Mouse (Mus musculus): ENCODE measurements around the gene Socs7. TPM values are rescaled to one million over a fixed set of nuclear protein-coding genes. Genes with fewer than 3 reads are reported as not detected.

Socs7 gene
- polyA plus RNA-seq, 1 experiment from 2014 or later: 2.2 TPM

GRCm38 (mm10) chr11:97434121-97434520 lies 71.8 kb downstream of the Socs7 start:
- Histone ChIP-seq H3K27ac (ENCODE audit: low read depth, low read length) (no peak overlapping the region; the same call in 1 of the 2 replicates), H3K36me3 (ENCODE audit: control insufficient read depth, insufficient read depth, low read length) (no peaks in the 10 kb centered on the region), H3K4me2 (peak overlapping the region; percentile 74; the same call in 1 of the 2 replicates), H3K9ac (ENCODE audit: low read depth, low read length) (no peak overlapping the region), H3K4me3 (ENCODE audit: low read depth, low read length) (no peak overlapping the region), H3K27me3 (replicated peaks; ENCODE audit: control insufficient read depth, insufficient read depth, low read length) (no peaks in the 10 kb centered on the region), H3K4me1 (replicated peaks; ENCODE audit: control insufficient read depth, insufficient read depth, low read length) (peaks cover 61% of the 10 kb centered on the region), H3K9me3 (ENCODE audit: control insufficient read depth, low read length) (no peaks in the 10 kb centered on the region)
- WGBS: 76% methylated on average over 8 of the region's 8 CpGs
- no peak for ATAC-seq (replicated peaks; ENCODE audit: low FRiP score)
- no peak for DNase-seq (ENCODE audit: low spot score)

- peak overlapping the region; percentile 64 for H3K9ac ChIP-seq (ENCODE audit: low read depth, low read length)
- peak; percentile 80 for ATAC-seq (replicated peaks; ENCODE audit: low FRiP score)
- H3K4me3 ChIP-seq (ENCODE audit: low read depth, low read length): peak overlapping the region; percentile 52
- WGBS: 2% methylated on average over 15 of the region's 15 CpGs
- DNase-seq (ENCODE audit: low spot score): peak; percentile 89
- H3K4me2 ChIP-seq: peak overlapping the region; percentile 74
- peak overlapping the region; percentile 98 for H3K27ac ChIP-seq (ENCODE audit: low read depth, low read length)
- no peaks in the 10 kb centered on the region for H3K9me3 ChIP-seq (ENCODE audit: control insufficient read depth, low read length)
- H3K36me3 ChIP-seq (ENCODE audit: control insufficient read depth, insufficient read depth, low read length): no peaks in the 10 kb centered on the region
- H3K27me3 ChIP-seq (replicated peaks; ENCODE audit: control insufficient read depth, insufficient read depth, low read length): no peaks in the 10 kb centered on the region
- peaks cover 61% of the 10 kb centered on the region for H3K4me1 ChIP-seq (replicated peaks; ENCODE audit: control insufficient read depth, insufficient read depth, low read length)
Measured at GRCm38 (mm10) chr11:97434704-97435454, 72.5 kb downstream of the Socs7 start.

GRCm38 (mm10) chr11:97435808-97436491 lies 73.6 kb downstream of the Socs7 start:
- Histone ChIP-seq H3K4me1 (replicated peaks; ENCODE audit: control insufficient read depth, insufficient read depth, low read length) (peaks cover 69% of the 10 kb centered on the region), H3K4me2 (peak overlapping the region; percentile 74), H3K27ac (ENCODE audit: low read depth, low read length) (peak overlapping the region; percentile 98), H3K4me3 (ENCODE audit: low read depth, low read length) (peak overlapping the region; percentile 52), H3K9ac (ENCODE audit: low read depth, low read length) (peak overlapping the region; percentile 60), H3K9me3 (ENCODE audit: control insufficient read depth, low read length) (no peaks in the 10 kb centered on the region), H3K27me3 (replicated peaks; ENCODE audit: control insufficient read depth, insufficient read depth, low read length) (no peaks in the 10 kb centered on the region), H3K36me3 (ENCODE audit: control insufficient read depth, insufficient read depth, low read length) (no peaks in the 10 kb centered on the region)
- ATAC-seq (replicated peaks; ENCODE audit: low FRiP score) (peak; percentile 59), DNase-seq (ENCODE audit: low spot score) (no peak)
- 22% methylated on average over 13 of the region's 13 CpGs for WGBS

- no peak overlapping the region for H3K4me3 ChIP-seq (ENCODE audit: low read depth, low read length)
- ATAC-seq (replicated peaks; ENCODE audit: low FRiP score) (no peak), DNase-seq (ENCODE audit: low spot score) (no peak)
- H3K9ac ChIP-seq (ENCODE audit: low read depth, low read length): no peak overlapping the region
- no peaks in the 10 kb centered on the region for H3K36me3 ChIP-seq (ENCODE audit: control insufficient read depth, insufficient read depth, low read length)
- peak overlapping the region; percentile 30; the same call in 1 of the 2 replicates for H3K4me2 ChIP-seq
- H3K27me3 ChIP-seq (replicated peaks; ENCODE audit: control insufficient read depth, insufficient read depth, low read length): no peaks in the 10 kb centered on the region
- WGBS: 27% methylated on average over 5 of the region's 5 CpGs
- H3K9me3 ChIP-seq (ENCODE audit: control insufficient read depth, low read length): no peaks in the 10 kb centered on the region
- H3K4me1 ChIP-seq (replicated peaks; ENCODE audit: control insufficient read depth, insufficient read depth, low read length): peaks cover 77% of the 10 kb centered on the region
- peak overlapping the region; percentile 98; the same call in 1 of the 2 replicates for H3K27ac ChIP-seq (ENCODE audit: low read depth, low read length)
Measured at GRCm38 (mm10) chr11:97437745-97438144, 75.4 kb downstream of the Socs7 start.

- Histone ChIP-seq H3K27ac (ENCODE audit: low read depth, low read length) (peak overlapping the region; percentile 98), H3K4me3 (ENCODE audit: low read depth, low read length) (0 out of 2 replicates have a peak overlapping the region, but pooled peaks have one; percentile 94), H3K36me3 (ENCODE audit: control insufficient read depth, insufficient read depth, low read length) (peaks cover under 1% of the 10 kb centered on the region), H3K4me2 (peak overlapping the region; percentile 80), H3K27me3 (replicated peaks; ENCODE audit: control insufficient read depth, insufficient read depth, low read length) (no peaks in the 10 kb centered on the region), H3K9ac (ENCODE audit: low read depth, low read length) (peak overlapping the region; percentile 98; the same call in 1 of the 2 replicates), H3K9me3 (ENCODE audit: control insufficient read depth, low read length) (no peaks in the 10 kb centered on the region), H3K4me1 (replicated peaks; ENCODE audit: control insufficient read depth, insufficient read depth, low read length) (peaks cover 85% of the 10 kb centered on the region)
- no peak for DNase-seq (ENCODE audit: low spot score)
- no peak for ATAC-seq (replicated peaks; ENCODE audit: low FRiP score)
- 27% methylated on average over 9 of the region's 9 CpGs for WGBS
Measured at GRCm38 (mm10) chr11:97438868-97439267, 76.5 kb downstream of the Socs7 start.

GRCm38 (mm10) chr11:97439935-97440334 lies 77.6 kb downstream of the Socs7 start:
- peak; percentile 75 for ATAC-seq (replicated peaks; ENCODE audit: low FRiP score)
- Histone ChIP-seq H3K4me3 (ENCODE audit: low read depth, low read length) (peak overlapping the region; percentile 94), H3K9me3 (ENCODE audit: control insufficient read depth, low read length) (no peaks in the 10 kb centered on the region), H3K4me2 (peak overlapping the region; percentile 80), H3K27ac (ENCODE audit: low read depth, low read length) (peak overlapping the region; percentile 98), H3K4me1 (replicated peaks; ENCODE audit: control insufficient read depth, insufficient read depth, low read length) (peaks cover 88% of the 10 kb centered on the region), H3K27me3 (replicated peaks; ENCODE audit: control insufficient read depth, insufficient read depth, low read length) (no peaks in the 10 kb centered on the region), H3K36me3 (ENCODE audit: control insufficient read depth, insufficient read depth, low read length) (peaks cover 7% of the 10 kb centered on the region), H3K9ac (ENCODE audit: low read depth, low read length) (peak overlapping the region; percentile 98)
- WGBS: under 1% methylated on average over 36 of the region's 37 CpGs
- peak; percentile 84 for DNase-seq (ENCODE audit: low spot score)

GRCm38 (mm10) chr11:97440441-97440881 lies 78.1 kb downstream of the Socs7 start:
- H3K4me1 ChIP-seq (replicated peaks; ENCODE audit: control insufficient read depth, insufficient read depth, low read length): peaks cover 89% of the 10 kb centered on the region
- ATAC-seq (replicated peaks; ENCODE audit: low FRiP score) (peak; percentile 8; the same call in 1 of the 2 replicates), DNase-seq (ENCODE audit: low spot score) (no peak)
- peak overlapping the region; percentile 98 for H3K9ac ChIP-seq (ENCODE audit: low read depth, low read length)
- H3K9me3 ChIP-seq (ENCODE audit: control insufficient read depth, low read length): no peaks in the 10 kb centered on the region
- H3K36me3 ChIP-seq (ENCODE audit: control insufficient read depth, insufficient read depth, low read length): peaks cover 10% of the 10 kb centered on the region
- no peaks in the 10 kb centered on the region for H3K27me3 ChIP-seq (replicated peaks; ENCODE audit: control insufficient read depth, insufficient read depth, low read length)
- H3K4me2 ChIP-seq: peak overlapping the region; percentile 80
- under 1% methylated on average over 34 of the region's 34 CpGs for WGBS
- peak overlapping the region; percentile 94 for H3K4me3 ChIP-seq (ENCODE audit: low read depth, low read length)
- peak overlapping the region; percentile 98 for H3K27ac ChIP-seq (ENCODE audit: low read depth, low read length)

- Histone ChIP-seq H3K9ac (ENCODE audit: low read depth, low read length) (peak overlapping the region; percentile 98), H3K27me3 (replicated peaks; ENCODE audit: control insufficient read depth, insufficient read depth, low read length) (no peaks in the 10 kb centered on the region), H3K4me2 (peak overlapping the region; percentile 80), H3K27ac (ENCODE audit: low read depth, low read length) (peak overlapping the region; percentile 98), H3K4me1 (replicated peaks; ENCODE audit: control insufficient read depth, insufficient read depth, low read length) (peaks cover 88% of the 10 kb centered on the region), H3K36me3 (ENCODE audit: control insufficient read depth, insufficient read depth, low read length) (peaks cover 11% of the 10 kb centered on the region), H3K9me3 (ENCODE audit: control insufficient read depth, low read length) (no peaks in the 10 kb centered on the region), H3K4me3 (ENCODE audit: low read depth, low read length) (peak overlapping the region; percentile 94)
- ATAC-seq (replicated peaks; ENCODE audit: low FRiP score) (no peak), DNase-seq (ENCODE audit: low spot score) (no peak)
- WGBS: 29% methylated on average over 15 of the region's 15 CpGs
Measured at GRCm38 (mm10) chr11:97441036-97441657, 78.8 kb downstream of the Socs7 start.
